Mouse (Mus musculus) ES-Bruce4 (cell line): ENCODE measurements around the gene D030056L22Rik. TPM values are rescaled to one million over a fixed set of nuclear protein-coding genes. Genes with fewer than 3 reads are reported as not detected.

Experiments used
- H3K27ac ChIP-seq: 2 replicates; pipeline ENCODE4 v1.5.1; 2012; ENCODE audit warnings: low read length, inconsistent platforms; ENCODE audit not compliant: insufficient read depth
- H3K27me3 ChIP-seq: 2 replicates; pipeline ENCODE4 v1.6.1; 2012; ENCODE audit warnings: mild to moderate bottlenecking, low read length, inconsistent platforms; ENCODE audit not compliant: control insufficient read depth, poor library complexity, insufficient read depth, severe bottlenecking
- H3K36me3 ChIP-seq: 2 replicates; pipeline ENCODE4 v1.6.1; 2012; ENCODE audit warnings: inconsistent platforms, mild to moderate bottlenecking, low read length, moderate library complexity; ENCODE audit not compliant: control insufficient read depth, poor library complexity, insufficient read depth, severe bottlenecking
- H3K4me1 ChIP-seq: one replicate; pipeline ENCODE4 v1.8.1; 2011; ENCODE audit warnings: low read length; ENCODE audit not compliant: control insufficient read depth, insufficient read depth
- H3K4me3 ChIP-seq: 2 replicates; pipeline ENCODE4 v1.5.1; 2011; ENCODE audit warnings: low read depth, mild to moderate bottlenecking, low read length
- H3K9ac ChIP-seq: 2 replicates; pipeline ENCODE4 v1.6.1; 2012; ENCODE audit warnings: low read depth, mild to moderate bottlenecking, inconsistent platforms; ENCODE audit not compliant: poor library complexity, severe bottlenecking
- H3K9me3 ChIP-seq: replicated peaks from 2 replicates; pipeline ENCODE4 v1.6.1; 2012; ENCODE audit warnings: mild to moderate bottlenecking, low read length, inconsistent platforms; ENCODE audit not compliant: control insufficient read depth, poor library complexity, insufficient read depth, severe bottlenecking
- CTCF ChIP-seq: IDR thresholded peaks from one replicate; pipeline ENCODE4 v1.8.1; 2011; ENCODE audit warnings: low read depth, low read length
- EP300 ChIP-seq: IDR thresholded peaks from 2 replicates; pipeline ENCODE4 v1.6.1; 2011; ENCODE audit warnings: low read depth, low read length; ENCODE audit not compliant: insufficient read depth
- POLR2A ChIP-seq: IDR thresholded peaks from one replicate; pipeline ENCODE4 v1.8.1; 2011; ENCODE audit warnings: low read length; ENCODE audit not compliant: insufficient read depth
- polyA plus RNA-seq: library from polyadenylated mRNA; stranded (reverse); fragments of >200 nt; gene quantifications from 2 replicates; pipeline ENCODE4 v1.2.4, GENCODE M21; 2011; ENCODE audit warnings: low read depth; ENCODE audit not compliant: missing spikeins, insufficient read depth, insufficient read length

Gene D030056L22Rik
- polyA plus RNA-seq, 1 experiment = 50.0 TPM

DNA sequence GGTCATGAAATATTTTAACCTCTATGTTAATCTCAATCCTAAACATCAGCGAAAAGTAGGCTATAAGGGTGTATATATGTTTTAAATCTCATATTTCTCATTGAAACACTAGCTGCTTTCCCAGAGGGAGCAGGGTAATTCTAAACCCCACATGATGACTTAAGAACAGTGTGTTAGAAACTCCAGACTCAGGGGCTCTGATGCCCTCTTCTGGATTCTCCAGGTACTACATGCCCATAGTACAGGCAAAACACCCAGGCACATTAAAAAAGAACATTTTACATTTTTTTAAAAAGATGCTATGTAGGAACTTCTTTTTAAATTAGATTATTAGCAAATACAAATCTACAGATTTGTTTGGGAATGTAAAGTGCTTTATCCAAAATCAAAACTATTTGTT, 3.4 kb downstream of the D030056L22Rik start:
- Histone ChIP-seq H3K4me1 (peaks cover 2% of the 10 kb centered on the region), H3K27ac (no peak overlapping the region), H3K27me3 (no peaks in the 10 kb centered on the region), H3K9me3 (no peaks in the 10 kb centered on the region), H3K4me3 (no peak overlapping the region), H3K36me3 (peaks cover 26% of the 10 kb centered on the region), H3K9ac (no peak overlapping the region)
- TF ChIP-seq EP300 = no peak
- TF ChIP-seq CTCF = no peak
- TF ChIP-seq POLR2A = no peak

DNA sequence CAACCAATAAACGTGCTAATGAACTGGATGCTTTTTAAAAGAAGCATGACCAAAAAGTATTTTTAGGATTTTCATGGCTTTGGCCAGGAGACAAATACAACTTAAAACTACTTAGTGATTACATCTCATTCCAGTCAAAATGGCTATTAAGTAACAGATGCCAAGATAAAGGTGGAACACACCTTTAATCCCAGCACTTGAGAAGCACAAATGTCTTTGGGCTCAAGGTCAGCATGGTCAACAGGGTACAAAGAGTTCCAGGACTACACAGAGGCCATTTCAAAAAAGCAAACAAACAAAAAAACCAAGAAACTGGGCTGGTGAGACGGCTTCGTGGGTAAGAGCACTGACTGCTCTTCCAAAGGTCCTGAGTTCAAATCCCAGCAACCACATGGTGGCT, 7.3 kb downstream of the D030056L22Rik start:
- no peaks in the 10 kb centered on the region for H3K9me3 ChIP-seq
- H3K4me1 ChIP-seq = no peaks in the 10 kb centered on the region
- no peaks in the 10 kb centered on the region for H3K27me3 ChIP-seq
- H3K4me3 ChIP-seq = no peak overlapping the region
- H3K27ac ChIP-seq = no peak overlapping the region
- peaks cover 21% of the 10 kb centered on the region for H3K36me3 ChIP-seq
- TF ChIP-seq EP300 = no peak
- no peak for TF ChIP-seq POLR2A
- TF ChIP-seq CTCF = no peak
- H3K9ac ChIP-seq = no peak overlapping the region

DNA sequence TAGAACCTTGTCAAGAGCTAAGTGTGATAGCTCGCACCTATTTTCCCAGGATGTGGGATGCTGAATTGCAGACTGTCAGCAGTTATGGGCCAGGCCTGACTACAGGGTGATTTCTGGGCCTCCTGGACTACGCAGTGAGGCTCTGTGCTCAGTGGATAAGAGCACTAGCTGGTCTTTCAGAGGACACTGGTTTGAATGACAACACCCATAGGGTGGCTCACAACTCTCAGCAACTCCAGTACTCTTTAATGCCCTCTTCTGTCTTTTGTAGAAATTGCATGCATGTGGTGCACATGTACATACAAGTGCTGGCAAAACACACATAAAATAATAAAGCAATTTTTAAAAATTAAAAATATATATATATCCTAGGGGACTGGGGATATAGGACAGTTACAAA, 12.2 kb downstream of the D030056L22Rik start:
- no peaks in the 10 kb centered on the region for H3K4me1 ChIP-seq
- no peaks in the 10 kb centered on the region for H3K27me3 ChIP-seq
- TF ChIP-seq POLR2A (no peak), EP300 (no peak), CTCF (no peak)
- H3K36me3 ChIP-seq = no peaks in the 10 kb centered on the region
- H3K9me3 ChIP-seq = no peaks in the 10 kb centered on the region
- no peak overlapping the region for H3K4me3 ChIP-seq
- no peak overlapping the region for H3K9ac ChIP-seq
- H3K27ac ChIP-seq = no peak overlapping the region

DNA sequence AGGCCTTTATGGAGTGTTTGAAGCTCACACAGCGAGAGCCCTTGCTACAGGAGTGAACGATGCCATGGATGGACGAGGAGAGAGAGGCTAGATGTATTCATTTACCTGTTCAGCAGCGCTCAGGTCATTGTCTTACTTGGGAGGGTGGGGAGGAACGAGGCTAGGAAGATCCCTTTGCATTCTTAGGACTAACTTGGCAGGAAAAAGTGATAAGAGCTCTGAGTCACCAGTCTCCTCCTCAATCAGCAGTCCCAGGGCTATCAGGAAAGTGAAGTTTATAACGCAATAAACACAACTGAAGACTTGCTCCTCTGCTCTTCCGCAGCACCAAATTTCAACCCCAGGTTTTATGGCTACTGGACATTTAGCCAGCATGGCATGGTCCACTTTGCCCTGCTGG, 17.3 kb downstream of the D030056L22Rik start:
- Histone ChIP-seq H3K27me3 (no peaks in the 10 kb centered on the region; the same call in 1 of the 2 replicates), H3K4me3 (no peak overlapping the region), H3K9me3 (no peaks in the 10 kb centered on the region), H3K9ac (no peak overlapping the region), H3K4me1 (no peaks in the 10 kb centered on the region), H3K27ac (no peak overlapping the region), H3K36me3 (no peaks in the 10 kb centered on the region)
- TF ChIP-seq EP300 (no peak), POLR2A (no peak), CTCF (no peak)

DNA sequence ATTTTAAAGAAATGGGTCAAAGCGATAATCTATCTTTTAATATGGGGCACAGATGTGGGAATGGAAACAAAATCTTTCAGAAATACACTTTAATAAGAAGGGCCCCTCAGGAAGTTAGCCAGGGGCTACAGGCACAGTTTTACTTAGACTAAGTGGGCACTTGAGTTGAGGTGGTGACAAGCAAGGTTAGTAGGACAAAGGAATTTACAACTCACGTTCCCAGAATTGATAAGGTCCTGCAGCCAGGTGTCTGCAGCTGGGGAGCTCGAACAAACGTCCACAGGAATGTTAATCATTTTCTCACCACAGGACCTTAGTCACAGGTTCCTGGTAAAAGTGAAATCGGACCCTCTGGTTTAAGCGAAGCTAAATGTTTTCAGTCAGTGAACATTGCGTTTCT, 18.1 kb downstream of the D030056L22Rik start:
- TF ChIP-seq EP300 (no peak), POLR2A (no peak), CTCF (no peak)
- H3K36me3 ChIP-seq = no peaks in the 10 kb centered on the region
- no peak overlapping the region for H3K27ac ChIP-seq
- no peak overlapping the region for H3K4me3 ChIP-seq
- H3K27me3 ChIP-seq = no peaks in the 10 kb centered on the region; the same call in none of the 2 replicates
- no peak overlapping the region for H3K9ac ChIP-seq
- H3K9me3 ChIP-seq = no peaks in the 10 kb centered on the region
- H3K4me1 ChIP-seq = no peaks in the 10 kb centered on the region

DNA sequence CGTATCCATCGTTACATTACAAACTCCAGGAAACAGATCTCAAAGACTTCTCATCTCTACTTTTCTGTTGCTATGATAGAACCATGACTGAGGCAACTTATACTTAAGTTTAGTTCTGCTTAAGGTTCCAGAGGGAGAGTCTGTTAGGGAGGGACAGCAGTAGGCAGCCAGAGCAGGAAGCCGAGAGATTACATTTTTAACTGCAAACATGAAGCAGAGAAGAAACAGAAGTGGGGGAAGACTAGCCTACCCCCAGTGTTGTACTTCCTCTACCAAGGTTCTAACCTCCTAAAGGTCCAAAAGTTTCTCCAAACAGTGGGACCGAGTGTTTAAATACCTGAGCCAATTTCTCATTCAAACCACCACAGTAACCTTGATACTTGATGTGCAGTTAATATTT, 22.9 kb downstream of the D030056L22Rik start:
- TF ChIP-seq POLR2A (no peak), CTCF (no peak), EP300 (no peak)
- Histone ChIP-seq H3K4me3 (no peak overlapping the region), H3K4me1 (no peaks in the 10 kb centered on the region), H3K9ac (no peak overlapping the region), H3K36me3 (no peaks in the 10 kb centered on the region), H3K27ac (no peak overlapping the region), H3K27me3 (peaks cover 1% of the 10 kb centered on the region), H3K9me3 (no peaks in the 10 kb centered on the region)

DNA sequence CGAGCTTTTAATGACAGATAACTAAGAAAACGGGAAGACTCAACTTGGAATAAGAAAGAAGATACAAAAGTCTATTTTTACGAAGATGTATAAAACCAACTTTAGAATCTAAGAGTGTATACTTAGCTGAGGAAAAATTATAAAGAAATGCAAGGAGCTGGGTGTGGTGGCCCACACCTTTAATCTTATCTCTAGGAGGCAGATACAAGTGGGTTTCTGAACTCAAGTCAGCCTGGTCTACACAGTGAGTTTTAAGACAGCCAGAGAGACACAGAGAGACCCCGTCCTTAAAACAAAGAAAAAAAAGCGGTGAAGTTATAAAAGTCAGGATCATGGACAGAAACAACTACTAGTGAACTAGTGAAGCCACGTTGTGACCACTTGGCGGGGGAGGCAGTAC, 26.2 kb downstream of the D030056L22Rik start:
- Histone ChIP-seq H3K4me3 (no peak overlapping the region), H3K9me3 (no peaks in the 10 kb centered on the region), H3K27ac (no peak overlapping the region), H3K9ac (no peak overlapping the region), H3K4me1 (no peaks in the 10 kb centered on the region), H3K36me3 (no peaks in the 10 kb centered on the region), H3K27me3 (peaks cover 1% of the 10 kb centered on the region; the same call in 1 of the 2 replicates)
- TF ChIP-seq POLR2A (no peak), EP300 (no peak), CTCF (no peak)
